Mouse (Mus musculus): ENCODE measurements at regions not wholly inside any gene's neighbourhood (a gene's known extent, or its start where the extent isn't known, plus 50 kb on each side); places are given as distances from the start of the nearest gene placed in this dataset.
"Not testable (repeated sequence)": the region's sequence is repeated elsewhere in the genome, so short reads cannot be mapped to it uniquely, and the experiment has no call there.

GRCm38 (mm10) chr16:50009046-50009445 lies 208.7 kb downstream of the Cd47 start:
- DNase-seq (ENCODE audit: extremely low read depth, low read depth, low spot score): no peak

GRCm38 (mm10) chr16:50009542-50009941 lies 209.2 kb downstream of the Cd47 start:
- no peak for DNase-seq (ENCODE audit: extremely low read depth, low read depth, low spot score)

GRCm38 (mm10) chr16:50010074-50010473 lies 209.7 kb downstream of the Cd47 start:
- DNase-seq (ENCODE audit: extremely low read depth, low read depth, low spot score): no peak

- peak; percentile 30 for DNase-seq (ENCODE audit: extremely low read depth, low read depth, low spot score)
Observed at GRCm38 (mm10) chr16:50010532-50010971, 210.2 kb downstream of the Cd47 start.

- DNase-seq (ENCODE audit: extremely low read depth, low read depth, low spot score): no peak
Observed at GRCm38 (mm10) chr16:50023885-50024284, 223.6 kb downstream of the Cd47 start.

GRCm38 (mm10) chr16:50026100-50026884 lies 226.0 kb downstream of the Cd47 start:
- no peak for DNase-seq (ENCODE audit: extremely low read depth, low read depth, low spot score)

GRCm38 (mm10) chr16:50027189-50027588 lies 226.9 kb downstream of the Cd47 start:
- no peak for DNase-seq (ENCODE audit: extremely low read depth, low read depth, low spot score)

GRCm38 (mm10) chr16:50029711-50030110 lies 229.4 kb downstream of the Cd47 start:
- no peak for DNase-seq (ENCODE audit: extremely low read depth, low read depth, low spot score)

GRCm38 (mm10) chr16:50030355-50030754 lies 230.0 kb downstream of the Cd47 start:
- DNase-seq (ENCODE audit: extremely low read depth, low read depth, low spot score): not testable (repeated sequence)

- no peak for DNase-seq (ENCODE audit: extremely low read depth, low read depth, low spot score)
Observed at GRCm38 (mm10) chr16:50030905-50031369, 230.6 kb downstream of the Cd47 start.

- DNase-seq (ENCODE audit: extremely low read depth, low read depth, low spot score): no peak
Observed at GRCm38 (mm10) chr16:50032798-50033197, 232.5 kb downstream of the Cd47 start.

GRCm38 (mm10) chr16:50036296-50036734 lies 236.0 kb downstream of the Cd47 start:
- no peak for DNase-seq (ENCODE audit: extremely low read depth, low read depth, low spot score)

- no peak for DNase-seq (ENCODE audit: extremely low read depth, low read depth, low spot score)
Observed at GRCm38 (mm10) chr16:50044103-50044502, 243.8 kb downstream of the Cd47 start.

GRCm38 (mm10) chr16:50045552-50046547 lies 245.5 kb downstream of the Cd47 start:
- no peak for DNase-seq (ENCODE audit: extremely low read depth, low read depth, low spot score)

GRCm38 (mm10) chr16:50063540-50063939 lies 263.2 kb downstream of the Cd47 start:
- no peak for DNase-seq (ENCODE audit: extremely low read depth, low read depth, low spot score)

GRCm38 (mm10) chr16:50065336-50066082 lies 265.2 kb downstream of the Cd47 start:
- no peak for DNase-seq (ENCODE audit: extremely low read depth, low read depth, low spot score)

- no peak for DNase-seq (ENCODE audit: extremely low read depth, low read depth, low spot score)
Observed at GRCm38 (mm10) chr16:50069033-50069432, 268.7 kb downstream of the Cd47 start.

- no peak for DNase-seq (ENCODE audit: extremely low read depth, low read depth, low spot score)
Observed at GRCm38 (mm10) chr16:50070728-50071127, 270.4 kb downstream of the Cd47 start.

GRCm38 (mm10) chr16:50072853-50073360 lies 272.6 kb downstream of the Cd47 start:
- DNase-seq (ENCODE audit: extremely low read depth, low read depth, low spot score): no peak

GRCm38 (mm10) chr16:50073979-50074378 lies 273.6 kb downstream of the Cd47 start:
- DNase-seq (ENCODE audit: extremely low read depth, low read depth, low spot score): no peak
